Mouse (Mus musculus): ENCODE results near the gene Lmntd1.

DNA sequence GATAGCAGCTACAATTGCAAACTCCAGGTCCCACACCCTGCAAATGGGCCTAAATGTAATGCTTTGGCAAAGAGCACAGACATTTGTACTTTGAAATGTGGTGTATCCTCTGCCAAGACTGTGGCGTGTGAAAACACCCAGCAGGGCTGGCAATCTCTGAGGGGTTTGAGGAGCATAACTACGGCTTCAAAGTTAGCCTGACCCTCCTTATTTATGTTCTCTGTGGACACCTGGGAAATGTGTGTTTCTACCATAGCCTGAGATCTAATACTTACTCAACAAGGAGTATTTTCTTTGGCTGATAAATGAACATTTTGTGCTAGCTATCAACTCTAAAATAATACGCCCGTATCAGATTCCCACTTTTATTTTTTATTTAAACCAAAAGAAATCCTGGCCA lies 168.7 kb downstream of the Lmntd1 start:
- TF ChIP-seq POLR2A (IDR thresholded peaks at IDR 0.05; ENCODE audit: insufficient read depth, low read length): no peak
- TF ChIP-seq CTCF (IDR thresholded peaks at IDR 0.05; ENCODE audit: low read depth, low read length): no peak
- no peak for TF ChIP-seq EP300 (IDR thresholded peaks at IDR 0.05; ENCODE audit: insufficient read depth, low read depth, low read length)

Measured in ES-Bruce4 (cell line).